Mouse (Mus musculus) liver, adult 2 months (tissue): Measurements from ENCODE around the gene Osbpl6. TPM values are rescaled to one million over a fixed set of nuclear protein-coding genes. Genes with fewer than 3 reads are reported as not detected.

ENCODE experiments used
- DNase-seq: peaks from one replicate; pipeline ENCODE4 v3.0.0-alpha.2; 2011; ENCODE audit warnings: low read depth, low spot score; ENCODE audit errors: extremely low read depth
- H3K27ac ChIP-seq: fragments of 200-500 bp; replicated peaks from 2 replicates; pipeline ENCODE4 v1.5.1; 2012; ENCODE audit warnings: low read depth, mild to moderate bottlenecking, control low read depth, inconsistent platforms, low read length; ENCODE audit not compliant: insufficient read depth
- H3K27me3 ChIP-seq: fragments of 200-500 bp; 2 replicates; pipeline ENCODE4 v1.6.1; 2012; ENCODE audit warnings: mild to moderate bottlenecking, moderate library complexity, low read length, inconsistent platforms; ENCODE audit not compliant: control insufficient read depth, insufficient read depth
- H3K36me3 ChIP-seq: fragments of 200-500 bp; 2 replicates; pipeline ENCODE4 v1.6.1; 2012; ENCODE audit warnings: low read length, inconsistent platforms; ENCODE audit not compliant: control insufficient read depth, insufficient read depth
- H3K4me1 ChIP-seq: fragments of 200-500 bp; 2 replicates; pipeline ENCODE4 v1.6.1; 2011; ENCODE audit warnings: low read length; ENCODE audit not compliant: control insufficient read depth, insufficient read depth
- H3K4me3 ChIP-seq: fragments of 200-500 bp; 2 replicates; pipeline ENCODE4 v1.5.1; 2011; ENCODE audit warnings: low read depth, mild to moderate bottlenecking, control low read depth, low read length, moderate library complexity; ENCODE audit not compliant: insufficient read depth
- H3K79me2 ChIP-seq: fragments of 200-500 bp; 2 replicates; pipeline ENCODE4 v1.6.1; 2012; ENCODE audit warnings: inconsistent platforms, mild to moderate bottlenecking, low read length, moderate library complexity; ENCODE audit not compliant: control insufficient read depth, insufficient read depth
- H3K9ac ChIP-seq: fragments of 200-500 bp; 2 replicates; pipeline ENCODE4 v1.6.1; 2012; ENCODE audit warnings: low read depth, mild to moderate bottlenecking, control low read depth, inconsistent platforms, low read length
- CTCF ChIP-seq: fragments of 200-500 bp; IDR thresholded peaks from 2 replicates; pipeline ENCODE4 v1.5.1; 2011; ENCODE audit warnings: low read depth, low read length, control low read depth
- POLR2A ChIP-seq: fragments of 200-500 bp; IDR thresholded peaks from 2 replicates; pipeline ENCODE4 v1.6.1; 2011; ENCODE audit warnings: low read length, control low read depth; ENCODE audit not compliant: insufficient read depth; ENCODE audit errors: extremely low read depth
- WGBS: fragments of 180-500 bp; shearing (Covaris S2); methylation state at CpG from one replicate; pipeline ENCODE4 v1.1.7; 2018; 5-methylcytosine and 5-hydroxymethylcytosine counted together
- polyA plus RNA-seq: library from polyadenylated mRNA; depleted of rRNA; stranded (reverse); fragments of >200 nt; gene quantifications from 2 replicates; pipeline ENCODE4 v1.2.3, GENCODE M21; 2012
- total RNA-seq: library from RNA; depleted of rRNA; stranded (reverse); fragments of >200 nt; gene quantifications from 2 replicates; pipeline ENCODE4 v1.2.3, GENCODE M21; 2014

Osbpl6 gene
- total and polyA plus RNA-seq, 2 experiments = 0.09 to 0.44 TPM

- Histone ChIP-seq H3K79me2 (no peaks in the 10 kb centered on the region), H3K27me3 (no peaks in the 10 kb centered on the region), H3K27ac (no peak overlapping the region), H3K4me1 (no peaks in the 10 kb centered on the region), H3K4me3 (no peak overlapping the region), H3K9ac (no peak overlapping the region), H3K36me3 (no peaks in the 10 kb centered on the region)
- TF ChIP-seq POLR2A (no peak), CTCF (no peak)
- DNase-seq = no peak
- WGBS = 82% methylated on average over 8 of the region's 8 CpGs
Measured at GRCm38 (mm10) chr2:76511281-76511721, 105.0 kb downstream of the Osbpl6 start.

GRCm38 (mm10) chr2:76512133-76512532, 105.8 kb downstream of the Osbpl6 start:
- no peaks in the 10 kb centered on the region for H3K27me3 ChIP-seq
- no peak overlapping the region for H3K4me3 ChIP-seq
- 92% methylated on average over 6 of the region's 6 CpGs for WGBS
- no peak overlapping the region for H3K27ac ChIP-seq
- TF ChIP-seq POLR2A = no peak
- no peak for TF ChIP-seq CTCF
- no peaks in the 10 kb centered on the region for H3K79me2 ChIP-seq
- H3K4me1 ChIP-seq = no peaks in the 10 kb centered on the region
- no peak for DNase-seq
- no peaks in the 10 kb centered on the region for H3K36me3 ChIP-seq
- H3K9ac ChIP-seq = no peak overlapping the region

DNA sequence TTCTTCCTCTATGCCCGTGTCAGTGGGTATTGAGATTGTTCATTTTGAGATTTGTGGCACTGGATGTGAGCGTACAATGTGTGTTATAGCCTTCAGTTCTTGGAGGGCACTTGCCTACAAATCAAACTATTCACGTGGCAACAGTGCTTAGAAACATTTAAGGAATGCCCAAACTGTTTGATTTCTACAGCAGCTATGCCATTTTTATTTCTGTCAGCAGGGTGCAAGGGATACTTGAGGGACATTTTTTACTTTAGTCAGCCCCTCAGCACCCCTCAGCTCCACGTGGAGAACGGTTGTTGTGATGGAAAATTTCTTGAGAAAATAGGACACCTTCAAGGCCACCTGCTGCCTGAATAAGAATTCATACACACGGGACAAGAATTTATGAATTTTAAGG, 106.6 kb downstream of the Osbpl6 start:
- Histone ChIP-seq H3K36me3 (no peaks in the 10 kb centered on the region), H3K27ac (no peak overlapping the region), H3K79me2 (no peaks in the 10 kb centered on the region), H3K27me3 (no peaks in the 10 kb centered on the region), H3K9ac (no peak overlapping the region), H3K4me3 (no peak overlapping the region), H3K4me1 (no peaks in the 10 kb centered on the region)
- DNase-seq = no peak
- WGBS = 86% methylated on average over 6 of the region's 6 CpGs
- TF ChIP-seq CTCF (no peak), POLR2A (no peak)

- H3K4me1 ChIP-seq = no peaks in the 10 kb centered on the region
- H3K27ac ChIP-seq = no peak overlapping the region
- H3K79me2 ChIP-seq = no peaks in the 10 kb centered on the region
- 78% methylated on average over 3 of the region's 3 CpGs for WGBS
- H3K9ac ChIP-seq = no peak overlapping the region
- no peaks in the 10 kb centered on the region for H3K27me3 ChIP-seq
- DNase-seq = no peak
- H3K36me3 ChIP-seq = no peaks in the 10 kb centered on the region
- no peak for TF ChIP-seq CTCF
- TF ChIP-seq POLR2A = no peak
- no peak overlapping the region for H3K4me3 ChIP-seq
Measured at GRCm38 (mm10) chr2:76513296-76513695, 107.0 kb downstream of the Osbpl6 start.

GRCm38 (mm10) chr2:76517471-76517870, 111.2 kb downstream of the Osbpl6 start:
- TF ChIP-seq CTCF (no peak), POLR2A (no peak)
- H3K27me3 ChIP-seq = no peaks in the 10 kb centered on the region
- no peaks in the 10 kb centered on the region for H3K79me2 ChIP-seq
- whole genome bisulfite sequencing = 90% methylated on average over 14 of the region's 14 CpGs
- no peak overlapping the region for H3K27ac ChIP-seq
- H3K4me3 ChIP-seq = no peak overlapping the region
- DNase-seq = no peak
- H3K4me1 ChIP-seq = no peaks in the 10 kb centered on the region
- H3K36me3 ChIP-seq = no peaks in the 10 kb centered on the region
- no peak overlapping the region for H3K9ac ChIP-seq

DNA sequence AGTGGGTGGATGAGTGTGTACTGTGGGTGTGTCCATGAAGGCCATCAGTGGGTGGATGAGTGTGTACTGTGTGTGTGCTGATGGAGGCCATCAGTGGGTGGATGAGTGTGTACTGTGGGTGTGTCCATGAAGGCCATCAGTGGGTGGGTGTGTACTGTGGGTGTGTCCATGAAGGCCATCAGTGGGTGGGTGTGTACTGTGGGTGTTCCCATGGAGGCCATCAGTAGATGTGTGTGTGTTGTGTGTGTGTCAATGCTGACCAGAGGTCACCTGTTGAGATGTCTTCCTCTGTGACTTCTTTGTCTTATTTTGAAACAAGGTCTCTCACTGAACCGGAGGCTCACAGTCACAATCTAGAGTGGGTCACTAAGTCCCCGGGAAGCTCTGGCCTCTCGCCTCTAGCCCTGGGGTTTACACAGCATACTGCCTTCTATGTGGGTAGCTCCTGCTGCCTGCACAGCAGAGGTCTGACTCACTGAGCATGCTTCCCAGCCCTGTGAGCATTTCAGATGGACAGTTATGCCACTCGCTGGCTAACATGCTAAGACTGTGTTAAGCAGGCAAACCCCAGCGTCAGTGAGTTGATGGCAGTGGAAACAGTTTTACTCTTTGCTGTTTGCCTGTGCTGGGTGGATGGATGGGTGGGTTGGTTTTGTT, 112.2 kb downstream of the Osbpl6 start:
- Histone ChIP-seq H3K36me3 (no peaks in the 10 kb centered on the region), H3K9ac (no peak overlapping the region), H3K4me3 (no peak overlapping the region), H3K79me2 (no peaks in the 10 kb centered on the region), H3K4me1 (no peaks in the 10 kb centered on the region), H3K27me3 (no peaks in the 10 kb centered on the region), H3K27ac (no peak overlapping the region)
- TF ChIP-seq POLR2A (no peak), CTCF (no peak)
- WGBS = 92% methylated on average over 5 of the region's 5 CpGs
- no peak for DNase-seq
